Mouse (Mus musculus): ENCODE measurements around the gene Map3k15.
A peak's percentile ranks its signal among the peaks of the same experiment; 100 is the strongest.

Map3k15 gene

GRCm38 (mm10) chrX:160135719-160136118 is 147.5 kb downstream of the Map3k15 start:
- no peak for DNase-seq (ENCODE audit: low spot score)

DNA sequence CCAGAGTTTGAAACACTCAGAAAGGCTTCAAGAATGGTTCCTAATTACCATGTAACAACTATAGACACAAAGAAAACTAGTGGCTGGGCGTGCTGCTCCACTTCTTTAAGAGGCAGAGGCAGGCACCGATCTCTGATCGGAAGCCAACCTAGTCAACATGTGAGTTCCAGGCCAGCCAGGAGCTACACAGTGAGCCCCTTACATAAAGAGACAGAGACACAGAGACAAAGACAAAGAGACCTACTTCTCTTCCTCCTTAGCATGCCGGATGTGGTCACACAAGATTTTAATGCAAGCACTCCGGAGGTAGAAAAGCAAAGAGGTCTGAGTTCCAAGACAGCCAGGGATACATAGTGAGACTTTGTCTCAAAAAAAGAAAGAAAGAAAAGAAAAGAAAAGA is 147.9 kb downstream of the Map3k15 start:
- DNase-seq (ENCODE audit: low spot score): no peak

- no peak for DNase-seq (ENCODE audit: low spot score)
These were observed 149.1 kb downstream of the Map3k15 start for GRCm38 (mm10) chrX:160137177-160137860.

DNA sequence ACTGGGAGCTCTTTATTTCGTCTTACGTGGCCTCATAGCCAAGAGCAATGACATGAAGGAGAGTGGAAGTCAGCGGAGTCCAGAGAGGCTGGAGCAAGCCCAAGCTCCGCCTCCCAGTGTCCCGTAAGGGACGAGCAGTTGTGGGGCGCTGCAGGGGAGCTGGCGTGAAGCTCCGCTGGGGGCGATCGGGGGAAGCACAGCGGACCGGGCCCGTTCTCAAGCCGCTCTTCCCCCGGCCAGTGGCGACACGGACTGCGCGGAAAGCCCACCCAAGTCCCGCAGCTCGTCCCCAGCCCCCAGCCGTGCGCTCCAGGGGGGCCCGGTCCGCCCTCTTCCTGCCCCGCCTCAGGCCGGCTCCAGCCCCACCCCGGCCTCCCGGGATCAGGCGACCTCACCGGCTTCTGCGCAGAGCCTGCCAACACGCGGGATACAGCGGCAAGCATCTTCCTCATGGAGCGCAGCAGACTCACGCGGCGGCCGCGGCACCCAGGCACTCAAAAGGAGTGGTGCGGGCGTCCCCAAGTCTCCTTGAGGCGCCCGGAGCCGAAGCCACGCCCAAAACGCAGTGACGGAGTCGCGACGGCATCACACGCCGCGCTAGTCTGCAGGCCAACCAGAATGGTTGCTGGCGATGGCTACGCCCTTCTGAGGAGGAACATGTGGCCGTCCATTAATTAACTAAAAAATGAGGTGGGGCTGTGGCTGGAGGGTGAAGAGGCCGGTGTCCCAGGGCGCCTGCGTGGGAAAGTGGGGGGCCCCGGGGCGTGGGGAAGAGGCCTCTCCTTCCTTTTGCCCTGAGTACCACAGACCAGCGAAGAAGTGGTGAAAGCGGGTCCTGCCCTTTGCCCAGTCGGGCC is 149.9 kb downstream of the Map3k15 start, which contains the start of gene Pdha1:
Gene Pdha1 (minus strand): TSS at position 553 of the 857 bp plus-strand sequence.
- peak; percentile 69 for DNase-seq (ENCODE audit: low spot score)

- DNase-seq (ENCODE audit: low spot score): no peak
These were observed 158.6 kb downstream of the Map3k15 start for GRCm38 (mm10) chrX:160146806-160147205.

DNA sequence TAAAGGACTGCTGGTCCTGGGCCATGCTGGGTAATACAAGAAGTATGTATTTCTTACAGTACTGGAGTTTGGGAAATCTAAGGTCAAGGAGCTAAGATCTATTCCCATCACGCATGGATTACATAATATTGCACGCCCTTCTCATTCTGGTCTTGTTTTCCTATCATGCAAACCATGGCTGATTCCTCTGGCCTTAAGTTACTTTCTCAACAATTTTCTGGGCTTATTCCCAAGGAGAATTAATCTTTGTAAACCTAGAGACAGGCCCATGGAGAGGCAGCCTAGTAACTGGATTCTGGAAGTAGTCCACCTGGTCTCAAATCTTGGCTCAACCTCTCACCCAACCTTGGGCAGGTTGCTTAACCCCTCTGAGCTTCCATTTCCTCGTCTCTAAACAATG is 159.2 kb downstream of the Map3k15 start:
- DNase-seq (ENCODE audit: low spot score): no peak

DNA sequence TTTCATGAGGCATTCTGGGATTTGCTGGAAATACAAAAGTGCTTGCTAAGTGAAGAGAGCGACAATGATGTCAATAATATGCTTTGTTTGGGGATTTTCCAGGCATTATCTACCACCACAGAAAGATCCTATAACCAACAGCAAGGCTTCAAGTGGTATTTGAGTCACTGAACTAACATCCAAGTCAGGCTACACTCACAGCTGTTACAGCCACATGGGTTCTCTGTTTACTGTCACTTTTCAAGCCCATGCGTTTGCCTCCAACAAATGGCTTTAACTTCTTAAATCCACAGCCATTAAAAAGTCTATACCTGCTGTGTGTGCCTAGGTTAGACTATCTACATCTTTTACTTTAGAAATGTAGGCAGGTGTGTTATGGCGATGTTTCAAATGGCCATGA is 160.6 kb downstream of the Map3k15 start:
- DNase-seq (ENCODE audit: low spot score): no peak

- DNase-seq (ENCODE audit: low spot score): no peak
These were observed 165.0 kb downstream of the Map3k15 start for GRCm38 (mm10) chrX:160153147-160153815.

DNA sequence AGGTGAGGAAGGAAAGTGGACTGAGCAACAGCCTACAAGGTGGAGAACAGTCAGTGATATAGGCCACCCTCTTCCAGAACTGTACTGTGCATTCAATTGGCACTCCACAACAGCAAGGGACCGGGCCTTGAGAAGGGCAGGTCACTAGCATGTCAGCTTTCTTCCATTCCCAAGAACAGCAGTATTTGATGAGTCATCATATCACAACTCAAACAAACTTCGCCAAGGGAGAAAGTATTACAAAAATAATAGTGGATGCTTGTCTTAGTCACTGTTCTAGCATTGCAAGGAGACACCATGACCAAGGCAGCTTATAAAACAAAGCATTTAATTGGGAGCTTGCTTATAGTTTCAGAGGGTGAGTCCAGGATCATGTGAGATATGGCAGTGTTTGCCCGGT is 176.0 kb downstream of the Map3k15 start:
- no peak for DNase-seq (ENCODE audit: low spot score)

DNA sequence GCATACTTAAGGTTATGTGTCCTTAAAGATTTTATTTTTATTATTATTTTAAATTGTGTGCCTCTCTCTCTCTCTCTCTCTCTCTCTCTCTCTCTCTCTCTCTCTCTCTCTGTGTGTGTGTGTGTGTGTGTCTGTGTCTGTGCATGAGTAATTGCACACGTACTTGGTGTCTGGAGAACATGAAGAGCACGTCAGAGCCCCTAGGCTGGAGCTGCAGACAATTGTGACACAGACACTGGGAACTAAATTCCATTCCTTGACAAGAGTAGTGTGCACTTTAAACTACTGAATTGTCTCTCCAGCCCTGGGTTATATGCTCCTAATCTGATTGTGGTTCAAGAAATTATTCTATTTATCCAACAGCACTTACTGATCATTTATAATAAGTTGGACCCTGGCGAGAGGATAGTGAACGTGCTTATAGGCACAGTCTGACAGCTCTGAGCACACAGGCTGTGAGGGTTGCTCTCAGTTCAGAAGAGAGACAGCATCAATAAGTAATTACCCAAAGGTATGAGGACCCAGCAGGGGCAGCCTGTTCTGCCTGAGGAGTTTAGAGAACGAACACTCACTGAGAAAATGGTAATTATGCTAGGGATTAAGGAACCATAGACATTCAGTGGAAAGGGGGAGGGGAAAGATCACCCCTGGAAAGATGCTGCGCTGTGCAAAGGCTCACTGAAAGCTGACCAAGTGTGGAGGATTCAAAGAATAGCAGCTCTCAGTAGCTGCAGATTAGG is 178.2 kb downstream of the Map3k15 start:
- DNase-seq (ENCODE audit: low spot score): no peak

DNA sequence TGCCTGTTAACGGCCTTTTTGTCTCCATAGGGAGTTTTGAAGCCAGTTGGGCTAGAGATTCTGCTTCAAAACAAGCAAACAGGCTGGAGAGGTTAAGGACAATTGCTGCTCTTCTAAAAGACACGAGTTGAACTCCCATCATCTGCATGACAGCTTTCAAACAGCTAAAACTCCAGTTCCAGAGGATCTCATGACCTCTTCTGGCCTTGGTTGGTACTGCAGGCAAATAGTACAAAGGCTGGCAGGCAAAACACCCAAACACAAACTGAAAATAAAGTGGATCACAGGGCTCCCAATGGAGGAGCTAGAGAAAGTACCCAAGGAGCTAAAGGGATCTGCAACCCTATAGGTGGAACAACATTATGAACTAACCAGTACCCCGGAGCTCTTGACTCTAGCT is 181.9 kb downstream of the Map3k15 start:
- DNase-seq (ENCODE audit: low spot score): no peak
